Mouse (Mus musculus) spleen, adult 18-20 months (tissue): ENCODE measurements around the gene Inip.

ENCODE experiments used
- DNase-seq, 2 experiments: peaks; one replicate each; pipeline ENCODE4 v3.0.0; 2022; ENCODE audit warnings: mixed read lengths in 2 of 2

Inip gene

DNA sequence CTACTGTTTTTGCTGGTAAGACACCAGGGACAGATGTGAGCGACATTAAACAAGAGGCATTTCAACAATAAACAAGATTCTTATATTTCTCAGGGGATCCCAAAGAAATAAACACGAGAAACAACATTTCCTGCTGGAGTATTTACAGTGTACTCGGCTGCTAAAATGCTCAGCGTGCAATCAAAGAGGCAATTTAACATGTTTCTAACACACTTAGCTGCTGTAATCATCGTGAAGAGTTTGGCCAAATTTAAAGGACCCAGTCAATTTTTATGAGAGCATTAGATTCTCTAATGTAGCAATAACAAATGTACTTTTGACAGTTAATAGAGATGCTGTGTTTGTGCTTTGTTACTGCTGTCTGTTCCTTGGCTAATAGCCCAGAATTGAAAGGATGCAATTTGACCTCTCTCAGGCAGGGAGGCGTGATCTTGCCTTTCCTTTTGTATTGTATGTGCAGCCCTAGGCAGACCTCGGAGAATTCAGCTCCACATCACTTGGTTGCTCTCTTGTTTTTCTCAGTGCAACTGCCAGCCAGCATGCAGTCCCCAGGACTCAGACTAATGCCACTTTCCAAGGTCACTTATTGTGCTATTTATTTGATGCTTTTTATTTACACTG lies 35.9 kb downstream of the Inip start:
- DNase-seq: no peak

DNA sequence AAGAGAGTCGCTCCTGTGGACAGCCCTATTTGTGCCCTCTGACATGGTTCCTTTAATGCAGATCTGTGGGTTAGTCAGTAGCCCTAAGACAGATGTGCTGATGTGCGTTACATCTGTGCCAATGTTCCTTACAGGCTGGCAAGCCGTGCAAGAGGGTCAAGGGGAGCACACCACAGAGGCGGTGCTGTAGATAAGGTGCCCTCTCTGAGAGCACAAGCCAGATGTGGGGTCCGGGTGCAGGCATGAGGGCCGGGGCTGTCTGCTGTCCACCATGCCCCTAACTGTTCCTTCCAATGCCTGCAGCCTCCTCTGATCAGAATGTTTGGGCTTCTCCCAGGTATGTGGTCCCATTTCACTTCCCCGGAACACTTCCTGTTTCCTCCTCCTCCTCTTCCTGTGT lies 36.4 kb downstream of the Inip start:
- no peak for DNase-seq

DNA sequence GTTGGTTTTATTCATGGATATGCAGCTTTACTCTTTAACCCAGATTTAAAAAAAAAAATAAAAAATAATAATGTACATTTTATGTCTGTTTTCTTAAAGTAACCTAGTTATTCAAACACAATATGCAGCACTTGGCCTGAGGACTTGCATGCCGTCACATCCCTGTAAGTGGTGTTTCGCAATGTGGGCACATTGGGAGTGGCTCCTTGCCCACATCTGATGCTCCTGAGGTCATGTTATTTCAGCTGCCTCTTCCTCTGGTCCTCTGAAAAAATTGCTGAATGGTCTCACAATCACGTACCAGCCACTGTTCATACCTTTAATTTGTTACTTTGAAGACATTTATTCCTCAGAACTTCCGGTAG lies 40.0 kb downstream of the Inip start:
- DNase-seq: no peak

DNA sequence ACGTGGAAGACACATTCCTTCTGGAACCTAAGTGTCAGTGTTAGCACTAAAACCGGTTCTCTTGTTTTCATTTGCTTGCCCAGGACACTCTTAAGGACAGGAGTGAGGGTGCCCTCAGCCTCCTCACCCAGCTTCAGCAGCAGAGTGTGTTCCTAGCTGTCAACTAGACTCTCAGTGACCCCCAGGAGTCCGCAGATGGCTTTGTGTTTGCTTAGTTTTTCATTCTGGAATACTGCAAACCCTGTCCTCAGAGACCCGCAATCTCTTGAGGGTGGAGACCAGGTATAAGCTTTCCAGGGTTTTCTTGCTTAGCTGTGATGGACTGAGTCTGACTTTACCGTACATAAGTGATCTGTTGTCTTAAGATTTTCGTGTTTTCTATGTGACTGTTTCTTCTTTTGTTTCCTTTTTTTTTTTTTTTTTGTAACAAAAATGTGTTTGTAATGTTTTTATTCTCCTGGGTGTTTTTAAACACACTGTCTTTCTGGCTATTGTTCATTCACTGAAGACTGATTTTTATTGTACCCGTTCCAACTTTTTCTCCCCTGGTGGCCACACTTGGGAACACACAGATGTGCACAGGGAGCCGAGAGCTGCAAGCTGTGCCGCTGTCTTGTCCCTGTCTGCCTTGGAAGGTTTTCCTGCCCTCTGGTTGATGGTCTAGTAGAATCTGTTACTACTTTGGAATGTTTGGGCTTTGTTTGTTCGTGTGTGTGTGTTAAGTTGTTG lies 40.6 kb downstream of the Inip start:
- no peak for DNase-seq

DNA sequence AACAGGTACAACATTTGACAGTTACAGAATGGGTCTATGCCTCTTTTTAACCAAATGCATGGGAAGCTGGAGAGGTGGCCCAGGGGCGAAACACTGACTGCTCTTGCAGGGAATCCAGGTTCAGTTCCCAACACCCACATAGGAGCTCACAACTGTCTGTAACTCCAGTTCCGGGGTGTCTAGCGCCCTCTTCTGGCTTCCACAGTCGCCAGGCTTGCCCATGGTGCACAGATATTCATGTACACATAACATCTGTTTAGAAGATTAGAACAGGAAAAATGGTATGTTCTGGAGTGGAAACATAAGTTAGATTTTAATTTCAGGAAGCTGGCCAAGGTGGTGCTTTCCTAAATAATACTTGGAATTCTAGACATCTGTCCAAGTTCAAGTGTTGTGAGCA lies 41.4 kb downstream of the Inip start:
- DNase-seq: no peak

DNA sequence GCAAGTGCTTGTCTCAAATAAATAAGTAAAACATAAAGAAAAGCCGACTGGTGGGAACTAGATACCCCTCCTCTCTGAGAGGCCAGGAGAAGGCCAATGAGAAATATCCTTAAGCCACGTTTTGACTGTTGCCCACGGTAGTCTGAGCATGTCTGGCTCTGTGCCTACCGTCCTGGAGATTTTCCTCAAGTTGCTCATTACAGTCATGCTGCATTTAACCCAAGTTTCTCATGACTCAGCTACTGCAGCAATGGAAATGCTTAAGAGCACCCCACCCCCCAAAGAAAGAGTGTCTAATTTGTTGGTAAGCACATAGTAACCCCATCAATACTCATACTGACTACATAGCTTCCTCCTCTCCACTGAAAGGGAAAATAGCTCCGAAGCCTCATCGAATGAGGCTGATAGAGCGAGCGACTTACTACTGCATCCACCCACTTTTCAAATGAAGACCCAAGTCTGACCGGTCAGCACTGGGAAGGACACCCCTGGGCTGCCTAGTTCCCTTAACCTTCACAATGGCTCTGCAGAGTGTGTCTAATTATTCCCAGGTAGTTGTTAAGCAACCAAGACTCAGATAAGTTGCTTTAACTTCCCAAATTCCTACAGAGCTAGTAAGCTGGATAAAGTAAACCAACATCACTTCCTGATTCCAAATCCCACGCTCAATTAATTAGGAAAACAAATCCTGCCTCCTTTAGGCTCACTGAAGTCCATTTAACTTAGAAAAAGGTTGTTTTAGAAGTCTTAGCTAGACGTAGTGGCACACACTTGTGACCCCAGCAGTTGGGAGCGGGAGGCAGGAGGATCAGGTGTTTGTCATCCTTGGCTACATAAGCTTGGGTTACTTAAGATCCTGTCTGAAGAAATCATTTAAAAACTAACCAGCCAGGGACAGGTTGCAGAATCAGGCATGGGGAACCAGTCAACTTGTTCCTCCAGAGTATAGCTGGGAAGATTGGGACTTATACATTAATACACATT lies 43.6 kb downstream of the Inip start:
- DNase-seq: no peak

DNA sequence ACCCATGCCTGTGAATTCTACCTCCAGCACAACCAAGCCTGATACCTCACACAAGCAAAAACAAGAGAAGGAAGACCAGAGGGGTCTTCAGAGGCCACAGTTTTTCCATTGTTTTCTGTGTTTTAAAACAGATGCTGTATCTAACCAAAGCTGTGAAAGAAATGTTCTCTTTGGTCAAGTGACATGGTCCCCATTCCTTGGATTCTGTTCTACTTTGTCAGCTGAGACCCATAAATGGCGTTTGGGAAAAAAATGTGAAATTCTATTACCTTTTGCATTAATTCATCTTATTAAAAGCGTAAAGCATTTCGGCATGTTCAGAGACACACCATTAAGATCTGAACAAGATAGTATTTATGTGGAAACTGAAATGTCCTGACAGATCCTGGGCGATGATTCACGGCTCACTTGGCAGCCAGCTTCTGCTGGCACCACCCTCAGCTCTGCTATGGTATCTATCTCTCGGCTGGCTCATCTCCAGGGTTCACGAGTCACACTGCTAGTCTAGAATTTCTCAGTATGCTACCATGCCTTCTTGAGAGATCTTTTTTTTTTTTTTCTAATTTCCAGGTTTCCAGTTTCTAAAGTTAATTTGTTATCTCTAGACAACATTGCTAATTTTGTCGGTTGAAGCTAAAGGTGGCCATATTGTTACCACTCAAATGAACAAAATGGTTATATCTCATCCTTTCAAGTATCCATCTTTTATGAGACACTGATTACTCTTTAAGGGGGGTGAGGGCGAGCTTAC lies 44.9 kb downstream of the Inip start:
- no peak for DNase-seq

DNA sequence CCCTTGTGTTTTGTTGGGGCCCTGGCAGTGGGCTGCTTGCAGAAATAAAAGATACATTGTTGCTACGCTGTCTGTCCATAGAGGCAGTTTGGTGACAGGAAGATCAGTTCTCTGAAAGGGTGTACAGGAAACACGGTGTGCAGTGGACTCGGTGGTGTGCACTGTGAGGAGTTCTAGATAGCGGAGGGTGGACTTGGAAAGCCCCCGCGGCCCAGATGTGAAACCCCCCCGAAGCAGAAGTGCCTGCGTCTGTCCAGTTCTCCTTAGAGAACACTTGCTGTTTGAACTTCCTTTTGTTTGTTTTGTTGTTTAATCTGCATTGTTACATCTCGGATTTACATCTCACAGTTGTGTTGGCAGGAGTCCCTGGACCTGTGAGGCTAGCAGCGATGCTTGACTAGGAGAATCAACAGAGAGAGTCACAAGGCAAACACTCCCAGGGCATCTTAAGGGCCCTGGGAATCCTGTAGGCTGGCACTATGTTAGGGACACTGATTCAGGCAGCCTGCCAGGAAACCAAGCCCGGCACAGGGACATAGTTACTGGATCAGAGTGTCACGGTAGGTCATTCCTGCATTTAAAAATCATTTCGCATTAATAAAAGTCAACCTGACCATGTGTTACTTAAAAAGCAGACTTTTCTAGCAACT lies 47.8 kb downstream of the Inip start:
- DNase-seq: no peak

DNA sequence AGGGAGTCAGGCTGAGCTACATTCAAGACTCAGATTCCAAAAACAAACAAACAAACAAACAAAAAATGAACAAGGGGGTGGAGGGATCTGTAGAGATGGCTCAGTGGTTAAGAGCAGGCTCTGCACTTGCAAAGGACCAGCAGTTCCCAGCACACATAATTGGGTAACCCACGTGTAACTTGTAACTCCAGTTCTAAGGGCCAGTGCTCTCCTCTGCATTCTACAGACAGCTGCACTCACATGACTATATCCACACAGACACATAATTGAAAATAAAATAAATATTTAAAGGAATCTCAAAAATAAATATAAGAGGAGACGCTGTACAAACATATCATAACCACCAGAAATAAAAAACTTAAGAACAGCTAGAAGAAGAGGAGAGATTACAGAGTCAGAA lies 61.5 kb downstream of the Inip start:
- DNase-seq: no peak

DNA sequence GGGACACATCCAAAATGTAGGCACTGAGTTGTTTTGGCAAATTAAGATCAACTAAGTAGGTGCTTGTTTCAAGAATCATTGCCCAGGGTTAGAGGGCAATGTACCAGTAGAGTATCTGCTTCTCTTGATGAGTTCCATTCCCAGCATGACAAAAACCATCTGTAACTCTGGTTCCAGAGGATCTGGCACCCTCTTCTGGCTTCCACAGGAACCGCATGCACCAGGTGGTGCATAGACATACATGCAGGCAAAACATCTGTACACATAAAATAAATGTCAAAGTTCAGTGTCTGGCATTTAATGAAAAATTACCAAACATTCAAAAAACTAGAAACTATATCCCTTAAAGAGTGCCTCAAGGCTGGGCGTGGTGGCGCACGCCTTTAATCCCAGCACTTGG lies 62.1 kb downstream of the Inip start:
- no peak for DNase-seq

DNA sequence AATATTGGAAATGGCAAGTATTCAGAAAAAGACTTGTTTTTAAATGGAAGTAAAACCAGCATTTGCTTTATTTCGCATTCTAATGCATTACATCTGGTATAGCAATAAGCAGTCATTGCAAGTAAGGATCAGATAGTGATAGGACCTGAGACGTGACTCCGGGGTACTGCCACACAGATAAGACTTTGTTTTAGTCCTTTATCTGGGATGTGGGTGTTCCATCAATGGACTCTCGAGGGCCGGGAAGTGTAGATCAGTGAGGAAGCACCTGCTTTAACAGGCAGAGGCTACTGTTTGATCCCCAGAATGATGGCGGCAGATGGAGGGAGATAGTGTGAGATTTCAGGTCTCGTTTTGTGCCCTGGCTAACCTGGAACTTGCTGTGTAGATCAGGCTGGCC lies 69.8 kb downstream of the Inip start:
- no peak for DNase-seq

DNA sequence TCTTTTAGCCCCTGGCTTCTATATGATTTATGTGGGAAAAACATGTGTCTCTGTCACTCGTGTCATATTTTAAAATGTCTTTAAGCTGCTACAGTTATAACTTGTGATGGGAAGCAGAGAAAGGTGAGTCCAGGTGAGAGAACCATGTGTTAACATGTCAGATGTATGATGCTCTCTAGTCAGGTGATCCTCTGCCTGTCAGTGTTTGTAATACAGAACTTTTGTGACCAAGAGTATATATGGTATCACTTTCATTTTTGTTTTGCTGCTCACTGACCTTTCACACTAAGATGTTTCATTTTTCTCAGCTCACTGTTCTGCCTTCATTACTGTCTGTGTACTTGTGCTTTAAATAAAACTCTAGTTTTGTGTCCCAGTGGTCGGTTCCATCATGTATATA lies 72.5 kb downstream of the Inip start:
- DNase-seq: no peak

DNA sequence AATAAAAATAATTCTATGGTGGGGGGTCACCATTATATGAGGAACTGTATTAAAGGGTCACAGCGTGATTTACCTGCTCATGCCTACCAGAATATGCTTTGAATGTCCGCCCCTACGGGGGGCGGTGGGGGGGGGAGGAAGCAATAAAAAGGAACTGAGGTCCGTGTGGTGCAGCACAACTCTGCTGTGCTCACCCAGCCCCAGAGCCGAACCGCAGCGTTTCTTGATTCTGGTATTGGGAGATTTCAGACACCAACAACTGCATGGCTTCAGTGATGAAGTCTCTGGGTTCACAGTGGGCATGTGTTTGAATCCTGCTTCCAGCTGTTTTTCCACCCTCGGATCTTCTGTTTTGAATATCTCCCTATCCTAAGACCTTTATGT lies 73.5 kb downstream of the Inip start:
- peak; percentile 49 to 55 for DNase-seq

DNA sequence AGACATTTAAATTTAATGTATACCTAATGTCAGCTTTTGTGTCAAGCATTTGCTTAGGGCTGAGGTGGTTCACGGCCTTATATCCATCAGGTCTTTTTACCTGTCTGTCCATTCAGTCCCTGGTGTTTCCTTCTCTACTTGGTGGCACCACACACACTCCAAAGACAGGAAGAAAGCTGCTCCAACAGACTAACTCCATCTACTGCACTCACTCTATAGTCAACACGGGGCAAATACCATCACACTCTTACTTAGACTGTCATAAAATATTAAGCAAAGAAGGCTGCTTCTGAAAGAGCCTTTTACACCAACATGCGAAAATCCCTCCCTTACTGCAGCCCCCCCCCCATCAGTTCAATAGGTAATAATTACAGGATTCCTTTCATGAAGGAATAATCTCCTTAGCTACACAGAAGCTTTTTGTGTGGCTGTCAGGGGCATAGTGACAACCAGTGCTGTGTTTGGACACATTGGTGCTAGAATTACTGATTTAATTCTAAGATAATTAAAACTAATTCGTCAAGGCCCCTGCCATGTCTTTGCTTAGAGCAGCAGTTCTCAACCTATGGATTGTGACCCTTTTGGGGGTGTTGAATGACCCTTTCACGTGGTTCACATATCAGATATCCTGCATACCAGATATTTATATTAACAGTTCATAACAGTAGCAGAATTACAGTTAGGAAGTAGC lies 74.1 kb downstream of the Inip start:
- no peak for DNase-seq

DNA sequence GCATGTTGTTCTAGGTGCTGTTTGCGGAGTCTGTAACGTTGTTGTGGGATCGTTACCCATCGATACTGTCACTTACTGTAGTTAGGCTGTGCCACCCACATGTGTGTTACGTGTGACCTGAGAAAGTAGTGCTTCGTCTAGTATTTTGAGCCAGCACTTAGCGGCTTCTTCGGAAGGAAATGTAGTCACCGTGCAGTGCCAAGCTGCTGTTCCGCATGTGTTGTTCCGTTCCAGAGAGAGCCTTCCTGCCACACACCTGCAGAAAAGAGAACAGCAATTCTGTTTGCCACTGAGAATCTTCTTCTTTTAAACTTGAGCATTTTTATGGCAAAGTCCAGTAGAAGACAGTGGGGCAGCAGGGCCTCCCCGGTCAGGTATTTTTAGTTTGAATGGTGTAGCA lies 74.9 kb downstream of the Inip start:
- peak; percentile 39 to 61 for DNase-seq

DNA sequence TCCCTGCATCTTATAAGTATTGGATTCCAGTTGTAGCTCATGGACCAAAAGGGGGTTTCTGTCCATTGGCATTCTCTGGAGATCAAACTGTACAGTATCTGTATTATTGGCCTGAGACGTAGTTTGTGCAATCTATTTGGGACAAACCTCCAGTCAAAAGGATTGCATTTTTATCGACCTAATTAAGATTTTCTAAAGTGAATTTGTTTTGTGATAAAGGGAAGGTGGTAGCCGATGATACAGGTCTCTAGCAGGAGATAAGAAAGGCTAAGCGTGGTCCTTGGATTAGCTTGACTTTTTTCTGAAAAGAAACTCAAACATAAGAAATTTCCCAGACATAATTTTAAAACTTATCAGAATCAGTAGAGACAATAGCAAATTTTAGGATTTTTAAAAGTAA lies 75.8 kb downstream of the Inip start:
- no peak for DNase-seq

DNA sequence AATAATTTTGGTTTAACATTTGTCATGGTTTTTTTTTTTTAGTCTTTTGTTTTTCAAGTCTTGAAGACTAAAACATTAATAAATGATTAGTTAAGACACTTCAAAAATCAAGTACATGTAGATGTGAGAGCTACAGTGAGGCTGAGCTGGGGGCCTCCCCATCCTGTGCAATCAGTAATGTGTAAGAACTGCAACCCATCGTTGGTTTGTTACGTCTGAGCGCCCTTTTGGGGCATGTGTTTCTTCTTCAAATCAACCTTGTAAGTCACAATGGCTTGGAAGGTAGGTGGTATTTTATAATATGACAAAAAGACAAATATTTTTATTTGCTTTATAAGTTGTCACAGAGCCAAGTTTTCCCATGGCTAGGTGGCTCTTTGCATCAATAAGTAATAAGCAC lies 79.6 kb downstream of the Inip start:
- peak in 1 of 2 experiments; percentile 17 for DNase-seq
